Mouse (Mus musculus) v-Abl transformed pro-B cells (cell line): ENCODE measurements around the gene Selplg.

Experiments used
- in situ Hi-C, 2 experiments: fragments of 400-800 bp; cut with MboI; formaldehyde crosslinking; loops; one replicate each; pipeline ENCODE4 v1.15.1; 2025; ENCODE audit not compliant: unreplicated experiment in 2 of 2

The Selplg gene

DNA sequence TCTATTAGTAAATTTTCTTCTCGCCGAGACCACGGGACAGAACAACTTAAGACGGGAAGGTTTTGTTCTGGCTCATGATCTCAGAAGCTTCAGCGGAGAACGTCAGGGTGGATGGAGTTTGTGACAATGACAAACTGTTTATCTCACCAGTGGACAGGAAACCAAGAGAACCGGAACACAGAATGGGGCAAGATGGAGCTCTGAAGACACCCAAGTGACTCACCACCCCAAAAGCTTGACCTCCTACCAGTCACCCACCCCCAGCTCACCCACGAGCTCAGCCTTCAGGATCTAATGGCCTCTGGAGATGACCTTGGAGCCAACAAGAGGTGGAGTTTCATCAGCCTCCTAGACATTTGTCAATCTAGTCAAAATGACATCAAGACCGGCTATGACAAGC, 27.1 kb downstream of the Selplg start:
- in situ Hi-C loops = loop anchor here in 1 of 2 experiments (25.0 kb wide), 1 partner anchor 1682 kb away; the partner anchor contains the start of gene Sirt4

DNA sequence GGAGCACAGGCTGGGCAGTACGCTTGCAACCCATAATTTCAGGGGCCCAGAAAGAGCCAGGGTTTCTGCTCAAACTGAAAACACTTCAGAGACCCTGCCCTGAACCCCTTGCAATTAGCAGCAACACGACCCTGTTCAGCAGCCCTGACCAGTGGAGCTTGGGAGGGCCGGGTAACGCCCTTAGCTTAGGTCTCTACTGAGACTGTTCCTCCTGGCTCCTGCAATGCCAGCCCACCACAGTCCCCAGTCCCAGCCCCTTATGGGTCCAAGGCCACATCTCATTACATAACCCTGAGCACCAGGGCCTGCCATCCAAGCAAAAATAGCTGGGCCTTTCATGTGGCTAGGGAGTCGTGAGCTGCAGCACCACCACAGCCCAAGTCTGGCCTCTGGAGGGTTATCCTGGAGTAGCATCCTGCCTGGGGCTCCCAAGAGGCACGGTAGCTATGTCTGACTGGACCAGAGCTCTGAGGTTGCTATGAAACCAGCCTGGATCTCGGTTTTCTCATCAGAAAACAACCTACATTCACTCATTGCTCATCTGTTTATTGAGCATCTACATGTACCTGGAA, 28.0 kb downstream of the Selplg start:
- in situ Hi-C loops = loop anchor here in 1 of 2 experiments (25.0 kb wide), 1 partner anchor 1683 kb away; the partner anchor contains the start of gene Sirt4

- in situ Hi-C loops = loop anchor here in 1 of 2 experiments (25.0 kb wide), 1 partner anchor 1687 kb away; the partner anchor contains the start of gene Sirt4
Observed at GRCm38 (mm10) chr5:113800280-113800679, 32.2 kb downstream of the Selplg start, which contains the start of gene Tmem119. Gene Tmem119 (minus strand): TSS chr5:113800516.

GRCm38 (mm10) chr5:113799691-113800090, 32.8 kb downstream of the Selplg start:
- in situ Hi-C loops = loop anchor here (25.0 kb wide), 4 partner anchors 788 to 1688 kb away; partner anchors contain the start of genes Cryba4 (in 1 of the 2), Crybb1 (in 1 of the 2), Sirt4 (in 1 of the 2) and Tpst2 (in 1 of the 2)

DNA sequence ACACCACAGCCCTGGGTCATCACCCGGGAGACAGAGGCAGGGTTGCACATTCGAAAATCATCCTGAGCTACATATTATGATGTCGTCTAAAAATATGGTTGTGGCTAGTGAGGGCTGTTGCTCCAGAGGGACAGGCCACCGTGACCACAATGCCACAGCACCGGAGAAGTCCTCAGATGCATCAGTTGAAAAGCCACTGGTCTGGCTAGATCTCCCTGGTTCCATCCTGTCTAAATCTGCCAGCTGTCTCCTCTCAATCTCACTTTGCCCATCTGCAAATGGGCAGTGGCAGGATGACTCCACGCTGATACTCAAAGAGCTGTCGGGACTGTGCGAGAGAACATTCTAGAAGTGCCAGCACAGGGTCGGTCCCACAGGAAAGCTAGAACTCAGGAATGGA, 33.9 kb downstream of the Selplg start:
- in situ Hi-C loops = loop anchor here (25.0 kb wide), 3 partner anchors 789 to 1536 kb away; partner anchors contain the start of genes Cryba4 (in 1 of the 2), Crybb1 (in 1 of the 2) and Tpst2 (in 1 of the 2)

DNA sequence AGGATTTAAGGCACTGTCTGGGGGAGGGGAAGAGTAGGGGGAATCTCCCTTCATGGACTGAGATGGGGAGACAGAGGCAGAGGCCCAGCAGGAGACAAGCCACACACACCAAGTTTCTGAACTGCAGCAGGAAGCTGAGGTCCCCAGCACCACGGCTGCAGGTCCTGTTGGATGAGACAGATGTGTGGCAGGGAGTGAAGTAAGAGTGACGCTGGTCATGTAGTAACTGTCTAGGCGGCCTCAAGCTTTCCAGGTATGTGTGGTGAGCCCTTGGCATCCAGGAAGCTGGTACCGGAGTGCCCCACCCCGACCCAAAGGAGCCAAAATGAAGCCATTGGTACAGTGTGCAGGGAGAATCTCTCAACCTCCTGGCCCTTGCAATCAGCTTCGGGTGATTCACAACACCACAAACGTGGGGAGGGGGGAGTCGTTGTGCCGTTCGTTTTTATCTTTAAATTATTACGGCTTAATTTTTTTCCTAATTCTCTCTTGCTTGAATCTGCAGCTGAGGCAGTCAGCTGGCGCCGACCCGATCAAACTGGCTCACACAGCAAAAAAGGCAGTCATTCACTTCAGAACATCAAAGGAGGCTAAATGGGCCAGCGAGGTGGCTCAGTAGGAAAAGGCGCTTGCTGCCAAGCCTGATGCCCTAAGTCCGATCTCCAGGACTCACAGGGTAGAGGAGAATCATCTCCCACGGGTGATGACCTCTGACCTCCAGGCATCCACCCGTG, 35.1 kb downstream of the Selplg start:
- in situ Hi-C loops = loop anchor here (25.0 kb wide), 3 partner anchors 790 to 1535 kb away; partner anchors contain the start of genes Cryba4 (in 1 of the 2), Crybb1 (in 1 of the 2) and Tpst2 (in 1 of the 2)

GRCm38 (mm10) chr5:113796401-113797148, 35.9 kb downstream of the Selplg start:
- in situ Hi-C loops = loop anchor here (25.0 kb wide), 3 partner anchors 791 to 1534 kb away; partner anchors contain the start of genes Cryba4 (in 1 of the 2), Crybb1 (in 1 of the 2) and Tpst2 (in 1 of the 2)

GRCm38 (mm10) chr5:113791197-113792095, 41.0 kb downstream of the Selplg start:
- in situ Hi-C loops = loop anchor here (25.0 kb wide), 3 partner anchors 796 to 1529 kb away; partner anchors contain the start of genes Cryba4 (in 1 of the 2), Crybb1 (in 1 of the 2) and Tpst2 (in 1 of the 2)

- in situ Hi-C loops = loop anchor here (25.0 kb wide), 3 partner anchors 797 to 1528 kb away; partner anchors contain the start of genes Cryba4 (in 1 of the 2), Crybb1 (in 1 of the 2) and Tpst2 (in 1 of the 2)
Observed at GRCm38 (mm10) chr5:113790453-113791196, 41.8 kb downstream of the Selplg start.

DNA sequence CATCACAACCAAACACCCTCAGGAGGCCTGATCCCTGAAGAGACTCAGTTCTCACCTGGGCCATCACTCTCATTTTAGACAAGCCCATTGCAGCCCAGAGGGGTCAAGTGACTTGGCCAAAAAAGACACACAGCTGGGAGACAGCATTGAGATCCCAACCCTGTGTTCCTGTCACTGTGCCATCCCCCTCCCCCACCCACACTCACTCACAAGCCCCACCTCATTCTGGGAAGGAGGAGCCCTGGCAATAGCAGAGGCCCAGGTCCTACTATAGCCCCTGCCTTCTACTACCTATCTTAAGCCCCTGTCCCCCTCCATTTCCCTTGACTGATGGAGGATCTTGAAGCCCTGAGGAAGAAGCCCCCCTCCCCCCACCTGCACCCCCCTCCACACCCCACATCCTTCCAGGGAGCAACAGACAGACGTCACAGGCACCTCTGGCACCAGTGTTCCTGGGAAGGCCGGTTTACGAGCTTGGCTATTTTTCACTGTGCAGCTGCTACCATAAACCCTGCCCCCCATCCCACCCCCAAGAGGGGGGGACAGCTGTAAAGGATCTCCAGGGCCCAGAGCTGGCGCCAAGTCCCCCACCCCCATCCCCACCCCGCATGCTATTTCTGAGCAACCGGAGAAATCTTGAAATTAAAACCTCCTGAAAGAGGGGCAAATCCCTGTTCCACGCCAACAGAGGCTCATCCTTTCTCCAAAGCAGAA, 43.2 kb downstream of the Selplg start:
- in situ Hi-C loops = loop anchor here (25.0 kb wide), 3 partner anchors 798 to 1527 kb away; partner anchors contain the start of genes Cryba4 (in 1 of the 2), Crybb1 (in 1 of the 2) and Tpst2 (in 1 of the 2)

GRCm38 (mm10) chr5:113788645-113789044, 43.8 kb downstream of the Selplg start:
- in situ Hi-C loops = loop anchor here (25.0 kb wide), 3 partner anchors 799 to 1526 kb away; partner anchors contain the start of genes Cryba4 (in 1 of the 2), Crybb1 (in 1 of the 2) and Tpst2 (in 1 of the 2)

DNA sequence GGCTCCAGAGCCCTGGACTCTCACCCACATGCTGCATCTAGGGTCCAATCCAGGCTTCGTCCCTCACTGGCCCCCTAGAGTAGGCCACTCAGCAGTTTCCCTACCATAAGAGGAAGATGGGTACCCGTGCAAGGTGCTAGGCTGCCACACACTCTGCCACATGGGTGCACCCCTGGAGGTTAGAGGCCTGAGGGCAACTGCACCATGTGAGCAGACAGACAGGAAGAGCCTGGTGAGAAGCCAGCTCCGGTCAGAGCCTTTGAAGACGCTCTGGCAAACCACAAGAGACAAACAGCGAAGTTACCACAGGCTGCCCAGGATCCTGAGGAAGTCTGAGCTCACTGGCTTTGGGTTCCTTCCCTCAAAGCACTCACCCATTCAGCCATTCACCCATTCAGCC, 45.5 kb downstream of the Selplg start:
- in situ Hi-C loops = loop anchor here (25.0 kb wide), 3 partner anchors 800 to 1525 kb away; partner anchors contain the start of genes Cryba4 (in 1 of the 2), Crybb1 (in 1 of the 2) and Tpst2 (in 1 of the 2)

- in situ Hi-C loops = loop anchor here (25.0 kb wide), 3 partner anchors 803 to 1522 kb away; partner anchors contain the start of genes Cryba4 (in 1 of the 2), Crybb1 (in 1 of the 2) and Tpst2 (in 1 of the 2)
Observed at GRCm38 (mm10) chr5:113784104-113784503, 48.3 kb downstream of the Selplg start.

- in situ Hi-C loops = loop anchor here (25.0 kb wide), 3 partner anchors 804 to 1521 kb away; partner anchors contain the start of genes Cryba4 (in 1 of the 2), Crybb1 (in 1 of the 2) and Tpst2 (in 1 of the 2)
Observed at GRCm38 (mm10) chr5:113783581-113784001, 48.9 kb downstream of the Selplg start.

DNA sequence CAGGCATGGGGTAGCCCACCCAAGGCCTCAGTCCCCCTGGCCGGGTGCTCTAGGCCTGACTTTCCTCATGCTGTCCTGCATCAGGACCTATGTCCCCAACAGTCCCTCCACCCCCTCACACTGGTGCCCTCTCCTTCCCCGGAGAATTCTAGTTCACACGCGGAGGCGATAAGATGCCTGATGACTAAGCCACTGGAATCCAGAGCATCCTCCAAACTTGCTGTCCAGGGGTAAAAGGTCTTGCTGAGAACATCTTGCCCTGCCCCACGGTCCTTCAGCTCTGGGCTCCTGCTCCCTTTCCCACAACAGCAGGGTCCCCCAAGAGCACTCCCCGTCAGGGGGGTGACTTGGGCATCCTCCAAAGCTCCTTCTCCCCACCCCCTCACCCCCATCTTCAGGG, 49.8 kb downstream of the Selplg start:
- in situ Hi-C loops = loop anchor here (25.0 kb wide), 3 partner anchors 805 to 1520 kb away; partner anchors contain the start of genes Cryba4 (in 1 of the 2), Crybb1 (in 1 of the 2) and Tpst2 (in 1 of the 2)

GRCm38 (mm10) chr5:113781875-113782274, 50.6 kb downstream of the Selplg start:
- in situ Hi-C loops = loop anchor here (25.0 kb wide), 3 partner anchors 805 to 1520 kb away; partner anchors contain the start of genes Cryba4 (in 1 of the 2), Crybb1 (in 1 of the 2) and Tpst2 (in 1 of the 2)
